Mouse (Mus musculus) liver, postnatal 0 days (tissue): ENCODE measurements around the gene Atp6v0a4.

Experiments used
- CTCF ChIP-seq: sonication (generic); IDR thresholded peaks from 2 replicates; pipeline ENCODE4 v1.5.1; 2016; ENCODE audit warnings: antibody characterized with exemption, low read depth
- EP300 ChIP-seq: IDR thresholded peaks from 2 replicates; pipeline ENCODE4 v1.6.1; 2016; ENCODE audit warnings: antibody characterized with exemption, low read depth, mild to moderate bottlenecking

DNA sequence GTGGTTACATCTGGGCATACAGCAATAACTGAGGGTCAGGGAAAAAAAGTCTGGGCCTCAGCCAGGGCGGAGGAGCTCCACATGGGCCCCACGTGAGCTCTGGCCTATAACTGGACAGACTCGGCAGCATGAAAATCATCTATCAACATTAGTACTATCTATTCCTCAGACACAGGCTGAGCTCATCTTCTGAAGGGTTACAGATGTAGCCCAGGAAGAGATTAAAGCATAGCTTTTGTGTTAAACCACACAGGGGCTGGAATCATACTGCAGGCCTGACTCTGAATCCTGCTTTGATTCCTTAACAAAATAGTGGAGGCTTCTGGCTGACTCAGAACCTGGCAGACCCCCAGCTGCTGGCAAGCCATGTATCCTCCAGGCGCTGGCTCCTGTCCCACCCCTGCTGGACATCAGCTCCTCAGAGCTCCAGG lies 7.4 kb upstream of the Atp6v0a4 start:
- TF ChIP-seq CTCF (no peak), EP300 (no peak)
